Mouse (Mus musculus): Measurements from ENCODE around the gene Dhcr7. TPM values are rescaled to one million over a fixed set of nuclear protein-coding genes. Genes with fewer than 3 reads are reported as not detected.

Gene Dhcr7
- polyA plus RNA-seq, 1 experiment from 2014 or later, result 43.5 TPM

Small RNA genes lying within 50 kb of the gene (microRNA-seq; reads per million reads assigned to microRNA genes)
- not detected for gene Gm22064 (ENCODE audit: borderline number of aligned reads)

Other genes with a start within 250 kb of the Dhcr7 start
- 49.2 and 52.2 TPM in 2 replicates for gene Cars, start 223.1 kb upstream of the Dhcr7 start, polyA plus RNA-seq (2014; fragmentation: Nextera tagmentation; extraction: Ambion mirVana)
- 0.53 and 0.63 TPM in 2 replicates for gene Tnfrsf26, start 194.4 kb upstream of the Dhcr7 start, polyA plus RNA-seq (2014; fragmentation: Nextera tagmentation; extraction: Ambion mirVana)
- 9.1 and 11.0 TPM in 2 replicates for gene Tnfrsf22, start 173.5 kb upstream of the Dhcr7 start, polyA plus RNA-seq (2014; fragmentation: Nextera tagmentation; extraction: Ambion mirVana)
- 5.3 and 7.0 TPM in 2 replicates for gene Tnfrsf23, start 137.3 kb upstream of the Dhcr7 start, polyA plus RNA-seq (2014; fragmentation: Nextera tagmentation; extraction: Ambion mirVana)
- gene Osbpl5, start 66.2 kb upstream of the Dhcr7 start, polyA plus RNA-seq (2014; fragmentation: Nextera tagmentation; extraction: Ambion mirVana), result 47.5 and 47.7 TPM in 2 replicates
- not detected in 2 replicates for gene Mrgprg, start 56.2 kb upstream of the Dhcr7 start, polyA plus RNA-seq (2014; fragmentation: Nextera tagmentation; extraction: Ambion mirVana)
- gene Mrgpre, start 38.6 kb upstream of the Dhcr7 start, polyA plus RNA-seq (2014; fragmentation: Nextera tagmentation; extraction: Ambion mirVana), result 2.1 and 2.4 TPM in 2 replicates
- gene Nadsyn1, start 296 bp upstream of the Dhcr7 start, polyA plus RNA-seq (2014; fragmentation: Nextera tagmentation; extraction: Ambion mirVana), result 4.6 and 6.8 TPM in 2 replicates
- gene Gm498, start 43.7 kb downstream of the Dhcr7 start, polyA plus RNA-seq (2014; fragmentation: Nextera tagmentation; extraction: Ambion mirVana), result not detected in 2 replicates
- 0.72 and 1.0 TPM in 2 replicates for gene Shank2, start 178.8 kb downstream of the Dhcr7 start, polyA plus RNA-seq (2014; fragmentation: Nextera tagmentation; extraction: Ambion mirVana)